Mouse (Mus musculus): ENCODE results near the gene Aatf. TPM values are rescaled to one million over a fixed set of nuclear protein-coding genes. Genes with fewer than 3 reads are reported as not detected.

The Aatf gene
- polyA plus RNA-seq, 1 experiment from 2014 or later = 56.4 TPM

- H3K27ac ChIP-seq (replicated peaks) = no peak overlapping the region
- H3K4me1 ChIP-seq = peaks cover 25% of the 10 kb centered on the region
These were observed 6.4 kb upstream of the Aatf start for GRCm38 (mm10) chr11:84519576-84520268.

GRCm38 (mm10) chr11:84519036-84519435 is 5.7 kb upstream of the Aatf start:
- Histone ChIP-seq H3K4me3 (peak overlapping the region; percentile 65; the same call in 1 of the 2 replicates), H3K27me3 (ENCODE audit: low read depth, poor library complexity, severe bottlenecking) (peaks cover 100% of the 10 kb centered on the region), H3K27ac (replicated peaks) (no peak overlapping the region), H3K36me3 (no peaks in the 10 kb centered on the region), H3K9me3 (replicated peaks) (no peaks in the 10 kb centered on the region), H3K4me1 (peaks cover 20% of the 10 kb centered on the region)
- WGBS = 9% methylated on average over 12 of the region's 12 CpGs
- DNase-seq (ENCODE audit: low spot score) = peak; percentile 41

More at GRCm38 (mm10) chr11:84519576-84520268, 6.4 kb upstream of the Aatf start:
- peaks cover 100% of the 10 kb centered on the region for H3K27me3 ChIP-seq (ENCODE audit: low read depth, poor library complexity, severe bottlenecking)
- peak; percentile 52 for DNase-seq (ENCODE audit: low spot score)
- no peaks in the 10 kb centered on the region for H3K9me3 ChIP-seq (replicated peaks)
- no peaks in the 10 kb centered on the region for H3K36me3 ChIP-seq
- H3K4me3 ChIP-seq = peak overlapping the region; percentile 65
- WGBS = 5% methylated on average over 34 of the region's 34 CpGs

- Histone ChIP-seq H3K4me1 (peaks cover 22% of the 10 kb centered on the region), H3K9me3 (replicated peaks) (no peaks in the 10 kb centered on the region), H3K4me3 (no peak overlapping the region), H3K27ac (replicated peaks) (no peak overlapping the region), H3K27me3 (ENCODE audit: low read depth, poor library complexity, severe bottlenecking) (peaks cover 94% of the 10 kb centered on the region), H3K36me3 (no peaks in the 10 kb centered on the region)
- DNase-seq (ENCODE audit: low spot score) = no peak
- 29% methylated on average over 5 of the region's 5 CpGs for WGBS
These were observed 4.9 kb upstream of the Aatf start for GRCm38 (mm10) chr11:84518261-84518660.

- 22% methylated on average over 2 of the region's 2 CpGs for WGBS
- Histone ChIP-seq H3K4me1 (peaks cover 26% of the 10 kb centered on the region), H3K27ac (replicated peaks) (no peak overlapping the region), H3K27me3 (ENCODE audit: low read depth, poor library complexity, severe bottlenecking) (peaks cover 86% of the 10 kb centered on the region), H3K4me3 (no peak overlapping the region), H3K9me3 (replicated peaks) (no peaks in the 10 kb centered on the region), H3K36me3 (no peaks in the 10 kb centered on the region)
- no peak for DNase-seq (ENCODE audit: low spot score)
These were observed 4.1 kb upstream of the Aatf start for GRCm38 (mm10) chr11:84517431-84517830.

- DNase-seq (ENCODE audit: low spot score) = no peak
- Histone ChIP-seq H3K27ac (replicated peaks) (no peak overlapping the region), H3K9me3 (replicated peaks) (no peaks in the 10 kb centered on the region), H3K4me1 (peaks cover 33% of the 10 kb centered on the region), H3K36me3 (peaks cover 3% of the 10 kb centered on the region; the same call in 1 of the 2 replicates), H3K4me3 (no peak overlapping the region), H3K27me3 (ENCODE audit: low read depth, poor library complexity, severe bottlenecking) (peaks cover 78% of the 10 kb centered on the region)
- 6% methylated on average over 14 of the region's 14 CpGs for WGBS
These were observed 3.3 kb upstream of the Aatf start for GRCm38 (mm10) chr11:84516501-84517240.

- DNase-seq (ENCODE audit: low spot score) = no peak
- H3K9me3 ChIP-seq (replicated peaks) = no peaks in the 10 kb centered on the region
- 85% methylated on average over 1 of the region's 1 CpGs for WGBS
- H3K27me3 ChIP-seq (ENCODE audit: low read depth, poor library complexity, severe bottlenecking) = peaks cover 32% of the 10 kb centered on the region
- H3K27ac ChIP-seq (replicated peaks) = no peak overlapping the region
- peaks cover 46% of the 10 kb centered on the region for H3K36me3 ChIP-seq
- peaks cover 26% of the 10 kb centered on the region for H3K4me1 ChIP-seq
- peak overlapping the region; percentile 72; the same call in 1 of the 2 replicates for H3K4me3 ChIP-seq
These were observed 1.3 kb downstream of the Aatf start for GRCm38 (mm10) chr11:84512031-84512430.

GRCm38 (mm10) chr11:84504296-84504695 is 9.0 kb downstream of the Aatf start:
- no peaks in the 10 kb centered on the region for H3K4me1 ChIP-seq
- no peak overlapping the region for H3K27ac ChIP-seq (replicated peaks)
- WGBS = 86% methylated on average over 1 of the region's 1 CpGs
- peaks cover 7% of the 10 kb centered on the region for H3K9me3 ChIP-seq (replicated peaks)
- H3K36me3 ChIP-seq = peaks cover 88% of the 10 kb centered on the region
- no peaks in the 10 kb centered on the region for H3K27me3 ChIP-seq (ENCODE audit: low read depth, poor library complexity, severe bottlenecking)
- no peak for DNase-seq (ENCODE audit: low spot score)
- no peak overlapping the region for H3K4me3 ChIP-seq

GRCm38 (mm10) chr11:84497944-84498343 is 15.4 kb downstream of the Aatf start:
- Histone ChIP-seq H3K27me3 (ENCODE audit: low read depth, poor library complexity, severe bottlenecking) (no peaks in the 10 kb centered on the region), H3K4me3 (no peak overlapping the region), H3K36me3 (peaks cover 48% of the 10 kb centered on the region), H3K27ac (replicated peaks) (no peak overlapping the region), H3K9me3 (replicated peaks) (no peaks in the 10 kb centered on the region), H3K4me1 (no peaks in the 10 kb centered on the region)
- WGBS = 76% methylated on average over 2 of the region's 2 CpGs
- no peak for DNase-seq (ENCODE audit: low spot score)

- Histone ChIP-seq H3K4me1 (no peaks in the 10 kb centered on the region), H3K27me3 (ENCODE audit: low read depth, poor library complexity, severe bottlenecking) (no peaks in the 10 kb centered on the region), H3K9me3 (replicated peaks) (no peaks in the 10 kb centered on the region), H3K27ac (replicated peaks) (no peak overlapping the region), H3K36me3 (peaks cover 49% of the 10 kb centered on the region), H3K4me3 (no peak overlapping the region)
- DNase-seq (ENCODE audit: low spot score) = no peak
These were observed 16.4 kb downstream of the Aatf start for GRCm38 (mm10) chr11:84496901-84497300.

- H3K27ac ChIP-seq (replicated peaks) = no peak overlapping the region
- no peak overlapping the region for H3K4me3 ChIP-seq
- H3K36me3 ChIP-seq = peaks cover 54% of the 10 kb centered on the region
- H3K9me3 ChIP-seq (replicated peaks) = no peaks in the 10 kb centered on the region
- WGBS = 90% methylated on average over 4 of the region's 4 CpGs
- no peaks in the 10 kb centered on the region for H3K4me1 ChIP-seq
- no peaks in the 10 kb centered on the region for H3K27me3 ChIP-seq (ENCODE audit: low read depth, poor library complexity, severe bottlenecking)
- DNase-seq (ENCODE audit: low spot score) = no peak
These were observed 17.5 kb downstream of the Aatf start for GRCm38 (mm10) chr11:84495774-84496173.

- Histone ChIP-seq H3K4me1 (peaks cover 36% of the 10 kb centered on the region), H3K4me3 (no peak overlapping the region), H3K27ac (replicated peaks) (0 out of 2 replicates have a peak overlapping the region, but pooled peaks have one; percentile 1), H3K36me3 (no peaks in the 10 kb centered on the region), H3K27me3 (ENCODE audit: low read depth, poor library complexity, severe bottlenecking) (no peaks in the 10 kb centered on the region), H3K9me3 (replicated peaks) (no peaks in the 10 kb centered on the region)
- no peak for DNase-seq (ENCODE audit: low spot score)
- 55% methylated on average over 7 of the region's 7 CpGs for WGBS
These were observed 31.7 kb downstream of the Aatf start for GRCm38 (mm10) chr11:84481661-84482060.

- Histone ChIP-seq H3K4me3 (no peak overlapping the region), H3K27me3 (ENCODE audit: low read depth, poor library complexity, severe bottlenecking) (no peaks in the 10 kb centered on the region), H3K36me3 (no peaks in the 10 kb centered on the region), H3K4me1 (peaks cover 36% of the 10 kb centered on the region), H3K27ac (replicated peaks) (no peak overlapping the region), H3K9me3 (replicated peaks) (no peaks in the 10 kb centered on the region)
- no peak for DNase-seq (ENCODE audit: low spot score)
- WGBS = 77% methylated on average over 3 of the region's 3 CpGs
These were observed 32.9 kb downstream of the Aatf start for GRCm38 (mm10) chr11:84480451-84480850.

- WGBS = 92% methylated on average over 2 of the region's 2 CpGs
- H3K9me3 ChIP-seq (replicated peaks) = no peaks in the 10 kb centered on the region
- no peak for DNase-seq (ENCODE audit: low spot score)
- peaks cover 24% of the 10 kb centered on the region for H3K4me1 ChIP-seq
- no peak overlapping the region for H3K4me3 ChIP-seq
- H3K27me3 ChIP-seq (ENCODE audit: low read depth, poor library complexity, severe bottlenecking) = no peaks in the 10 kb centered on the region
- H3K36me3 ChIP-seq = peaks cover 13% of the 10 kb centered on the region
- H3K27ac ChIP-seq (replicated peaks) = no peak overlapping the region
These were observed 36.7 kb downstream of the Aatf start for GRCm38 (mm10) chr11:84476641-84477040.

Measured in midbrain, embryonic 10.5 days (tissue).